Mouse (Mus musculus) neural tube, embryonic 15.5 days (tissue): ENCODE measurements around the gene Emx2. TPM values are rescaled to one million over a fixed set of nuclear protein-coding genes. Genes with fewer than 3 reads are reported as not detected.

Experiments used
- ATAC-seq: fragments of 200-750 bp; cut with Nextera tagmentation; 2 replicates; pipeline ENCODE4 v1.8.0; 2017; ENCODE audit warnings: mild to moderate bottlenecking, moderate TSS enrichment, moderate library complexity; ENCODE audit not compliant: low FRiP score
- H3K27ac ChIP-seq: fragments of 300-500 bp; sonication (generic); replicated peaks from 2 replicates; pipeline ENCODE4 v1.5.1; 2015; ENCODE audit warnings: mild to moderate bottlenecking, inconsistent platforms
- H3K27me3 ChIP-seq: fragments of 300-500 bp; sonication (generic); replicated peaks from 2 replicates; pipeline ENCODE4 v1.6.1; 2015; ENCODE audit warnings: inconsistent platforms
- H3K36me3 ChIP-seq: fragments of 300-500 bp; sonication (generic); 2 replicates; pipeline ENCODE4 v1.6.1; 2015; ENCODE audit warnings: inconsistent platforms
- H3K4me1 ChIP-seq: fragments of 300-500 bp; sonication (generic); 2 replicates; pipeline ENCODE4 v1.6.1; 2015; ENCODE audit warnings: inconsistent platforms
- H3K4me2 ChIP-seq: fragments of 300-500 bp; sonication (generic); 2 replicates; pipeline ENCODE4 v1.6.1; 2015; ENCODE audit warnings: inconsistent platforms, mild to moderate bottlenecking, moderate library complexity
- H3K4me3 ChIP-seq: fragments of 300-500 bp; sonication (generic); replicated peaks from 2 replicates; pipeline ENCODE4 v1.5.1; 2015; ENCODE audit warnings: mild to moderate bottlenecking, inconsistent platforms
- H3K9ac ChIP-seq: fragments of 300-500 bp; sonication (generic); replicated peaks from 2 replicates; pipeline ENCODE4 v1.6.1; 2015; ENCODE audit warnings: mild to moderate bottlenecking, inconsistent platforms
- H3K9me3 ChIP-seq: fragments of 300-500 bp; sonication (generic); replicated peaks from 2 replicates; pipeline ENCODE4 v1.6.1; 2016; ENCODE audit warnings: inconsistent platforms
- WGBS: fragments of 180-500 bp; shearing (Covaris S2); methylation state at CpG from one replicate; pipeline ENCODE4 v1.1.7; 2015; ENCODE audit warnings: mixed read lengths; 5-methylcytosine and 5-hydroxymethylcytosine counted together
- polyA plus RNA-seq: library from polyadenylated mRNA; unstranded; fragments of >200 nt; fragmentation: Nextera tagmentation; extraction: Ambion mirVana; gene quantifications from 2 replicates; pipeline ENCODE4 v1.2.1, GENCODE M21; 2015

The Emx2 gene
- polyA plus RNA-seq, 1 experiment from 2014 or later = 0.06 TPM

- no peak overlapping the region for H3K4me3 ChIP-seq
- no peak for ATAC-seq
- no peak overlapping the region for H3K4me2 ChIP-seq
- H3K27me3 ChIP-seq = peaks cover 9% of the 10 kb centered on the region; the same call in 1 of the 2 replicates
- no peak overlapping the region for H3K27ac ChIP-seq
- WGBS = 76% methylated on average over 3 of the region's 3 CpGs
- no peak overlapping the region for H3K9ac ChIP-seq
- H3K9me3 ChIP-seq = no peaks in the 10 kb centered on the region
- H3K4me1 ChIP-seq = no peaks in the 10 kb centered on the region
- H3K36me3 ChIP-seq = no peaks in the 10 kb centered on the region
These were observed 21.7 kb downstream of the Emx2 start for GRCm38 (mm10) chr19:59479912-59480311.

- WGBS = 92% methylated on average over 3 of the region's 3 CpGs
- Histone ChIP-seq H3K9me3 (no peaks in the 10 kb centered on the region), H3K4me3 (no peak overlapping the region), H3K4me1 (no peaks in the 10 kb centered on the region), H3K9ac (no peak overlapping the region), H3K4me2 (no peak overlapping the region), H3K27ac (no peak overlapping the region), H3K36me3 (no peaks in the 10 kb centered on the region), H3K27me3 (0 out of 2 replicates have a peak, but pooled peaks cover 5% of the 10 kb centered on the region)
- ATAC-seq = no peak
These were observed 22.4 kb downstream of the Emx2 start for GRCm38 (mm10) chr19:59480563-59480962.

- no peak for ATAC-seq
- Histone ChIP-seq H3K4me1 (no peaks in the 10 kb centered on the region), H3K4me2 (no peak overlapping the region), H3K9me3 (no peaks in the 10 kb centered on the region), H3K27me3 (0 out of 2 replicates have a peak, but pooled peaks cover 3% of the 10 kb centered on the region), H3K9ac (no peak overlapping the region), H3K36me3 (no peaks in the 10 kb centered on the region), H3K4me3 (no peak overlapping the region), H3K27ac (no peak overlapping the region)
- 93% methylated on average over 1 of the region's 1 CpGs for WGBS
These were observed 34.1 kb downstream of the Emx2 start for GRCm38 (mm10) chr19:59492258-59492657.

- H3K4me2 ChIP-seq = no peak overlapping the region
- no peak overlapping the region for H3K4me3 ChIP-seq
- no peak overlapping the region for H3K9ac ChIP-seq
- no peak for ATAC-seq
- H3K9me3 ChIP-seq = no peaks in the 10 kb centered on the region
- H3K36me3 ChIP-seq = no peaks in the 10 kb centered on the region
- H3K4me1 ChIP-seq = no peaks in the 10 kb centered on the region
- no peak overlapping the region for H3K27ac ChIP-seq
- WGBS = 30% methylated on average over 4 of the region's 4 CpGs
- 0 out of 2 replicates have a peak, but pooled peaks cover 3% of the 10 kb centered on the region for H3K27me3 ChIP-seq
These were observed 38.7 kb downstream of the Emx2 start for GRCm38 (mm10) chr19:59496832-59497231.

- no peaks in the 10 kb centered on the region for H3K27me3 ChIP-seq
- no peak overlapping the region for H3K27ac ChIP-seq
- H3K4me1 ChIP-seq = no peaks in the 10 kb centered on the region
- H3K9me3 ChIP-seq = no peaks in the 10 kb centered on the region
- no peak overlapping the region for H3K4me3 ChIP-seq
- WGBS = 96% methylated on average over 2 of the region's 2 CpGs
- H3K36me3 ChIP-seq = no peaks in the 10 kb centered on the region
- H3K9ac ChIP-seq = no peak overlapping the region
- ATAC-seq = no peak
- no peak overlapping the region for H3K4me2 ChIP-seq
These were observed 50.7 kb downstream of the Emx2 start for GRCm38 (mm10) chr19:59508896-59509295.

- Histone ChIP-seq H3K27ac (no peak overlapping the region), H3K27me3 (no peaks in the 10 kb centered on the region), H3K9me3 (no peaks in the 10 kb centered on the region), H3K4me2 (no peak overlapping the region), H3K36me3 (no peaks in the 10 kb centered on the region), H3K4me3 (no peak overlapping the region), H3K4me1 (no peaks in the 10 kb centered on the region), H3K9ac (no peak overlapping the region)
- WGBS = 83% methylated on average over 3 of the region's 3 CpGs
- no peak for ATAC-seq
These were observed 55.0 kb downstream of the Emx2 start for GRCm38 (mm10) chr19:59513181-59513580.

Other genes starting within 250 kb of the Emx2 start
- gene Kcnk18, start 239.2 kb upstream of the Emx2 start, polyA plus RNA-seq = 0.14 and 0.27 TPM in 2 replicates
- 9.5 and 9.6 TPM in 2 replicates for gene Slc18a2, start 197.5 kb upstream of the Emx2 start, polyA plus RNA-seq
- gene Rps12-ps3, start 136.1 kb upstream of the Emx2 start, polyA plus RNA-seq = 4.0 and 5.5 TPM in 2 replicates
- gene Pdzd8, start 112.6 kb upstream of the Emx2 start, polyA plus RNA-seq = 10.0 and 10.4 TPM in 2 replicates